Mouse (Mus musculus): ENCODE results near the gene Brd4. TPM values are rescaled to one million over a fixed set of nuclear protein-coding genes. Genes with fewer than 3 reads are reported as not detected.

Brd4 gene
- polyA plus RNA-seq, 1 experiment = 80.7 TPM

DNA sequence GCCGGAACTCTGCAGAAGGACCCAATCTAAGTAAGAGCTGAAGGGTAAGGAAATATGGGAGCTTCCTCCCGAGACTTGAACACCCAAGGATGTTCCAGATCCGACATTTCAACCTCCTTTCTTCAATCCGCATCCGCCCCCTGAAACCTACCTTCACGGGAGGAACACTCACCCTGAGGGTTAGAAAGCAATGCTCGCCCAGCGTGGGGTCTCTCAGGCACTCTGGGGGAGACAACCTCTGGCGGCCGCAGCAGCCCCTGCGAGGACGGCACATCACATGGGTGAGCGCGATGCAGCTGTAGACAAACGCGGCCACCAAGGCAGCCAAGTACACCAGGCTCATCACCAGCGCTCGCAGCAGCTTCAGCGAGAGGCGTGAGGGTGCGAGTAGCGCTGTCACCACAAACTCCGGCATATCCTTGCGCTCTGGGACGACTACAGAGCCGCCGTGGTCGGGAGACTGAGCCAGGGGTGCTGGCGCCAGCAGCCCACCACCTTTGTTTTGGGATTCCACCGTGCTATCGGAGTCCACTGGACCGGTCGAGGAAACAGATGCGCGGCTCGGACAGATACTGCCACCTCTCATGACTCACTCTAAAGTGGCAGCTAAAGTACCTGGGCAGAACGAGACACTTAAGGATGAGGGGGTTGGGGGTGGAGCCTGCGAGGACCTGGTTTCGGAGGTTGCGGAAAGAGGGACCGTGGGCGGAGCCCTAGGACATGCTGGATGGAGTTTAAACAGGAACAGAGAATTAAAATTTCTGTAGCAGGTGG lies 95.5 kb downstream of the Brd4 start, which contains the start of gene Ephx3:
TSS of gene Ephx3 (minus strand) at position 687 of the 774 bp plus-strand sequence.
- no peaks in the 10 kb centered on the region for H3K4me1 ChIP-seq (ENCODE audit: control insufficient read depth, insufficient read depth, low read length)
- TF ChIP-seq POLR2A (IDR thresholded peaks at IDR 0.05; ENCODE audit: low read depth, low read length) (no peak), CTCF (IDR thresholded peaks at IDR 0.05; ENCODE audit: borderline replicate concordance, insufficient read depth, low read length) (no peak)
- no peak within 1 kb of the TSS for H3K4me3 ChIP-seq (ENCODE audit: insufficient read depth, low read length)
- H3K27ac ChIP-seq (ENCODE audit: insufficient read depth, low read length) = no peak within 1 kb of the TSS

DNA sequence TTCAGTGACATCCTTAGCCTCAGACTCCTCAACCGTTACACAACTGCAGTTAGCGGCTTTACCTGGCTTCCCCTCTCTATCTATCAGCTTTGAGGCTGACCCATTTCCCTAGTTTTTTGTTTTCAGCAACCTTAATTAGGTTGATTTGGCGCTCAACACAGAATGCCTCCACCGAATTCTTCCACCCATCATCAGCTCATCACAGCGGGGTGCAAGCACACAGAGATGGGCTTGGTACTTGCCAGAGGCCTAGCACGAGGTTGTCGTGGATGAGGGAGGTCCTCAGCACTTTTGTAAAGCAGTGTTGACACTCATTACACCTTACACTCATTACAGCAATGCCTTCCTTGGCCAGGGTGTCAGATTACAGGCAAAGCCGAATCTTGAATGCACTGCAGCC lies 101.5 kb downstream of the Brd4 start:
- no peak overlapping the region for H3K27ac ChIP-seq (ENCODE audit: insufficient read depth, low read length)
- TF ChIP-seq CTCF (IDR thresholded peaks at IDR 0.05; ENCODE audit: borderline replicate concordance, insufficient read depth, low read length) = no peak
- TF ChIP-seq POLR2A (IDR thresholded peaks at IDR 0.05; ENCODE audit: low read depth, low read length) = no peak
- H3K4me3 ChIP-seq (ENCODE audit: insufficient read depth, low read length) = no peak overlapping the region
- H3K4me1 ChIP-seq (ENCODE audit: control insufficient read depth, insufficient read depth, low read length) = no peaks in the 10 kb centered on the region

DNA sequence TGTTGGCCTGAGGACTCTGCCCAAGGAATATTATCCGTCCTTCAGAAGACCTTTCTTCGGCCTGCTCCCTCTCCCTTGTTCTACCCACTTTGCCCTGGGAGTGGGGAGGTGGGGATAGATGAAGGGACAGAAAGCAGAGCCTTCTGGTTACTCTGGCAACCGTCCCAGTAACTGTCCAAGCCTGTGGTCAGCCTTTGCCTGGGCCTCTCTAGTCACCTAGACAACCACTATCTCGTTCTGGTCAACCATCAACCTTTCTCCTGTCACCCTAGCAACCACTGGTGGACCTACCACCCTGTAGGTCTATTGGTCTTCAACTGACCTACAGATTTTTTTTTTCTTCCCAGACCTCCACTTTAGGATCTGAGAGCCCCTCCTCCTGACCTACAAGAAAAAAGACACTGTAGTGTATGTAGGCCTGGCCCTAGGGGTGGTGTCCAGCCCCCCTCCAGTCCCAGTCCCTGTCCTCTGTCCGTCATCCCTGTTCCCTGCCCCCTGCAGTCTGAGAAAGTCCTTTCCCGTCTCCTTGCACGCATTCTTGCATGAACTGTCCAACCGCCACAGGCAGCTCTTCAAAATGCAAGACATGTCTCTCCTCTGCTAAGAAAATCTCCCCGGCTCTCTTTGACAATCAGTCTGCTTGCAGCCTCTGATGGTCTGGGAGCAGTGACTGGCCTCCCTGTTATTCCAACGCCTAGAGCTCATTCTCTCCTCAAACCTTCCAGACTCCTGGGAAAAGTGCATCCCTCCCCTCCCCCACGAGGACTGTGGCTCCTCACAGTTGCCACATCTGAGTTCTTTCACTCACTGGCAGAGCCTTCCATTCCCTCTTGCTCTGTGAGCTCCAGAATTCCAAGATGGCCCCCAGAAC lies 104.7 kb downstream of the Brd4 start:
- H3K4me1 ChIP-seq (ENCODE audit: control insufficient read depth, insufficient read depth, low read length) = no peaks in the 10 kb centered on the region
- TF ChIP-seq CTCF (IDR thresholded peaks at IDR 0.05; ENCODE audit: borderline replicate concordance, insufficient read depth, low read length) (no peak), POLR2A (IDR thresholded peaks at IDR 0.05; ENCODE audit: low read depth, low read length) (no peak)
- H3K27ac ChIP-seq (ENCODE audit: insufficient read depth, low read length) = no peak overlapping the region
- H3K4me3 ChIP-seq (ENCODE audit: insufficient read depth, low read length) = no peak overlapping the region

DNA sequence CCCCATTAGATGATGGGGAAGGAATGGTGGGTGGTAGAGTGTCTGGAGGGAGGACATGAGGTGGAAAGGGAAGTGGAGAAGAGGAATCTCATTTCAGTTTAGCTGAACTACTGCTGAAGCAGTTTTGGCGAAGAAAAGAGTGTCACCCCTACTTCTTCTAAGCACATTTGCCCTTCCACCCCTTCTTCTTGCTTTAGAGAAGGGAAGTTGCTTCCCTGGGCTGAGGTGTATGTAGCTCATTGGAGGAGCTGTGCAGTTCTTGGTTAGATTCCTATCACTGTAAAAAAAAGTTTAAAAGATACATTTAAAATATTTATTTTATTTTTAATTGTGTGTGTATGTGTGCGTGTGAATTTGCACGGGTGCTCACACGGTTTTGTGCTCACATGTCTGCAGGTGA lies 107.6 kb downstream of the Brd4 start:
- H3K27ac ChIP-seq (ENCODE audit: insufficient read depth, low read length) = no peak overlapping the region
- H3K4me1 ChIP-seq (ENCODE audit: control insufficient read depth, insufficient read depth, low read length) = peaks cover 7% of the 10 kb centered on the region; the same call in 1 of the 2 replicates
- TF ChIP-seq POLR2A (IDR thresholded peaks at IDR 0.05; ENCODE audit: low read depth, low read length) (no peak), CTCF (IDR thresholded peaks at IDR 0.05; ENCODE audit: borderline replicate concordance, insufficient read depth, low read length) (no peak)
- no peak overlapping the region for H3K4me3 ChIP-seq (ENCODE audit: insufficient read depth, low read length)

DNA sequence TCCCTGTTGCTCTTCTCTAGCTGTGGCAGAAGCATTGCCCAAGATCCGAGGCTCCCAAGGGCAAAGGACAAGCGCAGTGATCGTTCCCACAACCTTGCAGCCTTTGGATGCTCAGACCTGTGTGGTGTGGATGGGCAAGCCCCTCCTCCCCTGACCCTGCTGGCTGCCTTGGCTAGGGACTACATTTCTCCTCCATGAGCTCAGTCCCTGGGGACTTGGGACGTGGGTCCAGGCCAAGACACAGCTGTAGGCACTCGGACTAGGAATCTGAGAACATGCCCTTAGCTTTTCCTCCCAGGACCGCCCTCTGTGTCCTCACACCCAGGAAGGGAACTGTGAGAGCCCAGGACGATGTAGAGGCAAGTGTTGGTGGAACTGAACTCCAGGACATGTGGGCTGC lies 111.4 kb downstream of the Brd4 start:
- TF ChIP-seq POLR2A (IDR thresholded peaks at IDR 0.05; ENCODE audit: low read depth, low read length) (no peak), CTCF (IDR thresholded peaks at IDR 0.05; ENCODE audit: borderline replicate concordance, insufficient read depth, low read length) (no peak)
- H3K4me3 ChIP-seq (ENCODE audit: insufficient read depth, low read length) = no peak overlapping the region
- H3K4me1 ChIP-seq (ENCODE audit: control insufficient read depth, insufficient read depth, low read length) = peaks cover 10% of the 10 kb centered on the region
- H3K27ac ChIP-seq (ENCODE audit: insufficient read depth, low read length) = no peak overlapping the region

DNA sequence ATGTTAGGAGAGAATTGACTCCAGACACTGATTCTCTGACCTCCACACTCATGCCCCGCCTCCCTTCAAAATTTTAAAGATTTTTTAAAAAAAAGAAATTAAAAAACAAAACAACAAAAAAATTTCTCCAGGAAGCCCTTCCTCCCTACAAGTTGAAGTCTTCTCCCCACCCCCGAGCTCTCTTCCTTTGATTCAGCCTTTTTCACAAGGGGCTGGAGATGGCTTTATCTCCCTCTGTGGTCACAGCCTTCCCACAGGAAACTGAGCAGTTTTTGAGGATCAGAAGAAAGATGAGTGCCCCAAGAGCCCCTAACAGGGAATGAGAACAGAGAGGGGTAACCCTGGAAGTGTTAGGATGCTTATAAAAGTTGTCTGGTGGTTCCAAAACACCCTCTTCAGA lies 112.0 kb downstream of the Brd4 start:
- peaks cover 10% of the 10 kb centered on the region for H3K4me1 ChIP-seq (ENCODE audit: control insufficient read depth, insufficient read depth, low read length)
- TF ChIP-seq POLR2A (IDR thresholded peaks at IDR 0.05; ENCODE audit: low read depth, low read length) = no peak
- TF ChIP-seq CTCF (IDR thresholded peaks at IDR 0.05; ENCODE audit: borderline replicate concordance, insufficient read depth, low read length) = no peak
- H3K4me3 ChIP-seq (ENCODE audit: insufficient read depth, low read length) = no peak overlapping the region
- no peak overlapping the region for H3K27ac ChIP-seq (ENCODE audit: insufficient read depth, low read length)

DNA sequence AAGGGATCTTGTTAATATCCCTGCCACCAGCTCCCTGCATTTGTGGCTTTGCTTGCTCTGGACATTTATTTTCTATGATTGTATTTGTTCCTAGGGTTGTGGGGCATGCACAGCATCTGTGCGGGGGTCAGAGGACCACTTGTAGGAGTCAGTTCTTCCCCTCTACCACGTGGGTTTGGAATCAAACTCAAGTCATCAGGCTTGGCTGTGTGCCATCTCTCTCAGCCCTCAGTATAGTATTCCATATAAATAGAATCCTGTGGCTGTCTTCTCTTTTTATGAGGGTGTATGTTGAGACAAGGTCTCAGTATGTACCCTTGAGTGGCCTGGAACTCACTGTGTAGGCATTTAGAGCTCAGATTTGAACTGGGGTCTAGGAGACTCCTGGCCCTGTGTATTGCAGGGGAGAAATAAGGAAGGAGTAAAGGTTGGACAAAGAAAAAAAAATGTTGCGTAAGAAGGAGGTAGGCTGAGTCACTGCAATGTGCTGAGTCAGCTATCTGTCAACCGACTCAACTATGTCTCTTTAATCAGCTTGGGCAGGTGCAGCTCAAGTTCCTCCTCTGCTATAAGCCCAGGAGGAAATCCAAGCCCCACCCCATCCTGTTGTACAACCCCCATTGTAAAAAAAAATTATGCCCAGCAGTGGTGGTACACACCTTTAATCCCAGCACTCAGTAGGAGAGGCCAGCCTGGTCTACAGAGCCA lies 114.8 kb downstream of the Brd4 start:
- TF ChIP-seq POLR2A (IDR thresholded peaks at IDR 0.05; ENCODE audit: low read depth, low read length) (no peak), CTCF (IDR thresholded peaks at IDR 0.05; ENCODE audit: borderline replicate concordance, insufficient read depth, low read length) (no peak)
- Histone ChIP-seq H3K4me1 (ENCODE audit: control insufficient read depth, insufficient read depth, low read length) (peaks cover 10% of the 10 kb centered on the region), H3K4me3 (ENCODE audit: insufficient read depth, low read length) (no peak overlapping the region), H3K27ac (ENCODE audit: insufficient read depth, low read length) (no peak overlapping the region)

- peak within 1 kb of the TSS; percentile 41 for H3K4me3 ChIP-seq (ENCODE audit: insufficient read depth, low read length)
- no peak within 1 kb of the TSS for H3K27ac ChIP-seq (ENCODE audit: insufficient read depth, low read length)
- TF ChIP-seq CTCF (IDR thresholded peaks at IDR 0.05; ENCODE audit: borderline replicate concordance, insufficient read depth, low read length) = no peak
- TF ChIP-seq POLR2A (IDR thresholded peaks at IDR 0.05; ENCODE audit: low read depth, low read length) = peak; percentile 62
- H3K4me1 ChIP-seq (ENCODE audit: control insufficient read depth, insufficient read depth, low read length) = peaks cover 7% of the 10 kb centered on the region
Observed at GRCm38 (mm10) chr17:32166687-32167086, 117.8 kb downstream of the Brd4 start, which contains the start of gene Notch3. TSS of gene Notch3 (minus strand) at chr17:32166852.

DNA sequence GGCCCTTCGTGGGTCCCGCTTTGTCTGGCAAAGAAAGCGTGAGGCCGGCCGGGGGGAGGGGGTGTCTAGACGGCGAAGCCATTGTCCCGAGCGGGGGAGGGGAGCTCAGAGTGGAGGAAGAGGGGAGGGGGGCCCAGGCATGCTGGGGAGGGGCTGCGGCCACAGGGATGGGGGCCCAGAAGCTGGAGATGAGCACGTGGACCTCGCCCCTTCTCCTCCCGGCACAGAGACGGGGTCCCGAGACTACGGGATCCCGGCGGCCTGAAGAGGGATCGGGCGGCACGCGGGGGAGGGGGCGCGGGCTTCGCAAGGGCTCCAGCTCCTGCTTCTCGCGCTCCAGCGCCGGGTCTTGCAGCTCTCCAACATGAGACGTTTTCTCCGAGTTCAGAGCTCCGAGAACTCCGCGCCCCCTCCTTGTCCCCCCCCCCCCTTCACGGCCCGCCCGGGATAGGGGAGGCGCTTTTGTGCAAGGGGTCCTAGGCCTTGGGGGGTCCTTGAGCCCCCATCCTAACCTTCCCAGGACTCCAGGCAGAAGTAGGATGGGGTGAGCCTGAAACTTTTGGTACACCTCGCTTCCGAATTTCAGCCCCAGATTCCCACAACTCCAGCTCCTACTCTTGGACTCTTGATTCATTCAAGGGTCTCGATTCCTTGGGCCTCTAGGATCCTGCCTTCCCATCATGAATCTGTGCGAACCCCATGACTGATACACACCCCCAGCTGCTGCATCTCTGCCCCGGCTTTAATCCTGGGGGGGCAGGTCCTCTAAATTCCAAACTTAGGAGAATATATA lies 118.5 kb downstream of the Brd4 start:
- H3K4me3 ChIP-seq (ENCODE audit: insufficient read depth, low read length) = peak overlapping the region; percentile 41
- TF ChIP-seq CTCF (IDR thresholded peaks at IDR 0.05; ENCODE audit: borderline replicate concordance, insufficient read depth, low read length) (no peak), POLR2A (IDR thresholded peaks at IDR 0.05; ENCODE audit: low read depth, low read length) (no peak; the same call in 1 of the 2 replicates)
- H3K4me1 ChIP-seq (ENCODE audit: control insufficient read depth, insufficient read depth, low read length) = peaks cover 7% of the 10 kb centered on the region
- H3K27ac ChIP-seq (ENCODE audit: insufficient read depth, low read length) = no peak overlapping the region

Measured in embryonic fibroblast, embryonic 13.5 days (primary cell).